Mouse (Mus musculus): ENCODE data around the gene Mok. TPM values are rescaled to one million over a fixed set of nuclear protein-coding genes. Genes with fewer than 3 reads are reported as not detected.

The Mok gene
- polyA plus RNA-seq, 1 experiment from 2014 or later: 0.27 TPM

DNA sequence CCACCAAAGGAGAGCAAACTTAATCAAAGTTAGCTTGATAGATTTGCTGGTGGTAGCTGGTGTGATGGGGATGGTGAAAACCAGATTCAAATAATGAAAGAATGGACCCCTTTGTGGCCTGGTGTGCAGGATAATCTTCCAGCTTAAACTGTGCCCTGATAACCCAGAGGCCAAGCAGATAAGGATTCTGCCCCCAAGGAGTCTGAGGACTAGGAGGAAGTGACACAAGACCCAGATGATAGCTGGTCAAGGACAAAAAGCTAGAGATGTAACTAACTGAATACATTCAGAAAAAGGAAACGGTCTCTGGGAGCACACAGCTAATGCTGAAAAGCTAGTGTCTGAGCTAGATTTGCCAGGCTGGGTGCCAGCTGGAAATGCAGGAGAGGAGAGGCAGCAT is 11.2 kb upstream of the Mok start:
- H3K9ac ChIP-seq (ENCODE audit: low read depth, low read length): no peak overlapping the region
- H3K9me3 ChIP-seq (replicated peaks; ENCODE audit: control insufficient read depth, low read length): no peaks in the 10 kb centered on the region
- ATAC-seq (ENCODE audit: low read depth): no peak
- H3K27me3 ChIP-seq (ENCODE audit: control insufficient read depth, insufficient read depth, low read depth, low read length): no peaks in the 10 kb centered on the region
- peaks cover 27% of the 10 kb centered on the region for H3K4me1 ChIP-seq (ENCODE audit: control insufficient read depth, low read depth, low read length)
- H3K27ac ChIP-seq (ENCODE audit: low read length): no peak overlapping the region
- WGBS (ENCODE audit: insufficient replicate concordance): 22% methylated on average over 1 of the region's 1 CpGs
- H3K36me3 ChIP-seq (ENCODE audit: control insufficient read depth, insufficient read depth): no peaks in the 10 kb centered on the region
- no peak overlapping the region for H3K4me3 ChIP-seq (ENCODE audit: low read depth, low read length)
- H3K4me2 ChIP-seq (ENCODE audit: low read depth, low read length): peak overlapping the region; percentile 84

GRCm38 (mm10) chr12:110851414-110851813 is 10.7 kb upstream of the Mok start:
- Histone ChIP-seq H3K4me3 (ENCODE audit: low read depth, low read length) (peak overlapping the region; percentile 84), H3K36me3 (ENCODE audit: control insufficient read depth, insufficient read depth) (no peaks in the 10 kb centered on the region), H3K4me1 (ENCODE audit: control insufficient read depth, low read depth, low read length) (peaks cover 26% of the 10 kb centered on the region), H3K27me3 (ENCODE audit: control insufficient read depth, insufficient read depth, low read depth, low read length) (no peaks in the 10 kb centered on the region), H3K9ac (ENCODE audit: low read depth, low read length) (peak overlapping the region; percentile 80), H3K9me3 (replicated peaks; ENCODE audit: control insufficient read depth, low read length) (no peaks in the 10 kb centered on the region), H3K27ac (ENCODE audit: low read length) (peak overlapping the region; percentile 77; the same call in 1 of the 2 replicates), H3K4me2 (ENCODE audit: low read depth, low read length) (peak overlapping the region; percentile 84)
- WGBS (ENCODE audit: insufficient replicate concordance): 6% methylated on average over 12 of the region's 12 CpGs
- ATAC-seq (ENCODE audit: low read depth): peak; percentile 60

- peak overlapping the region; percentile 84 for H3K4me2 ChIP-seq (ENCODE audit: low read depth, low read length)
- H3K27me3 ChIP-seq (ENCODE audit: control insufficient read depth, insufficient read depth, low read depth, low read length): no peaks in the 10 kb centered on the region
- peak overlapping the region; percentile 77 for H3K27ac ChIP-seq (ENCODE audit: low read length)
- no peaks in the 10 kb centered on the region for H3K36me3 ChIP-seq (ENCODE audit: control insufficient read depth, insufficient read depth)
- 11% methylated on average over 9 of the region's 9 CpGs for WGBS (ENCODE audit: insufficient replicate concordance)
- peak overlapping the region; percentile 84 for H3K4me3 ChIP-seq (ENCODE audit: low read depth, low read length)
- ATAC-seq (ENCODE audit: low read depth): peak; percentile 3; the same call in 1 of the 2 replicates
- H3K9me3 ChIP-seq (replicated peaks; ENCODE audit: control insufficient read depth, low read length): no peaks in the 10 kb centered on the region
- H3K9ac ChIP-seq (ENCODE audit: low read depth, low read length): peak overlapping the region; percentile 80
- peaks cover 30% of the 10 kb centered on the region for H3K4me1 ChIP-seq (ENCODE audit: control insufficient read depth, low read depth, low read length)
Measured at GRCm38 (mm10) chr12:110850929-110851256, 10.2 kb upstream of the Mok start.

DNA sequence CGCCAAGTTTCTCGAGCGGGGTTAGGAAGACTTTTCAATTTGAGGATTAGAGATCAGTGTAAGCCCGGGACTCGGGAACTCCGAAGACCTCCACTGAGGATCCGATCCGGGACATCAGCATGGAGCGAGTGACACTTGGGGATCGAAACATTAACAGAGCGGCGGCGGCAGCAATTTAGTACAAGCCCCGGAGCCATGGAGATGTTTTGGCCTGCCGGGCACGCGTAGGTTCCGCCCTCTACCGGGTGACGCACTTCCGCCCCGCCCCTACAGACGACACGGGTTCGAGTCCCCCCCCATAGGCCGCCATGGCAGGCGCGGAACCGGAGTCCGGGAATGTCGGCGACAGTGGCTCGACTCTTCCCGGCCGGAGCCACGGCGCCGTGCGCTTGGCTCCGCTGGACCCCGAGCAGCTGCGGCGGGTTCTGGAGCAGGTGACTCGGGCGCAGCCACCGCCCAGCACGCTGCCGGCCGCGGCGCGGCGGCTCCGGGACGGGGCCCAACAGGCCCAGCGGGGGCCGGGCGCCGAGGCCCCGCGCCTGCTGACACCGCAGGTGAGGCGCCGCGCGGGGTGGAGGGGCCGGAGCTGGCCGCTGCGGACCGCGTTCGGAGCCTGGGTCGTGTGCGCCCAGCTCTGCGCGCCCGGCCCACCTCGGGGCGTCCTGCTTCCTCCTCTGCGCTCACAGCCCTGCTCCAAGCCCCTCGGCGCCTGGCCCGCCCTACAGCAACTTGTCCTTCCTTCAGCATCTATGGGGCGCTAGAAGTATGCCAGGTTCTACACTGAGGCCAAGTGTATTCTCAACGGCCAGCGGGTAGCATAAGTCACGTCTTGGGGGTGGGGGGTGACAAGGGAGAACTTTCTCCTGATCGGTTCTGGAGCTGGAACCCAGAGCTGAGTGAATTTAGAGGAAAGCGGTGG is 9.5 kb upstream of the Mok start, which contains the start of gene Zfp839:
Zfp839 (plus strand) TSS at position 244 of the 919 bp plus-strand sequence.
- under 1% methylated on average over 76 of the region's 89 CpGs for WGBS (ENCODE audit: insufficient replicate concordance)
- Histone ChIP-seq H3K36me3 (ENCODE audit: control insufficient read depth, insufficient read depth) (no peaks in the 10 kb centered on the region), H3K4me3 (ENCODE audit: low read depth, low read length) (peak within 1 kb of the TSS; percentile 84), H3K27ac (ENCODE audit: low read length) (peak within 1 kb of the TSS; percentile 77), H3K4me2 (ENCODE audit: low read depth, low read length) (peak within 1 kb of the TSS; percentile 84), H3K9me3 (replicated peaks; ENCODE audit: control insufficient read depth, low read length) (no peaks in the 10 kb centered on the region), H3K27me3 (ENCODE audit: control insufficient read depth, insufficient read depth, low read depth, low read length) (no peaks in the 10 kb centered on the region), H3K4me1 (ENCODE audit: control insufficient read depth, low read depth, low read length) (peaks cover 31% of the 10 kb centered on the region), H3K9ac (ENCODE audit: low read depth, low read length) (peak within 1 kb of the TSS; percentile 80)
- ATAC-seq (ENCODE audit: low read depth): peak; percentile 53

DNA sequence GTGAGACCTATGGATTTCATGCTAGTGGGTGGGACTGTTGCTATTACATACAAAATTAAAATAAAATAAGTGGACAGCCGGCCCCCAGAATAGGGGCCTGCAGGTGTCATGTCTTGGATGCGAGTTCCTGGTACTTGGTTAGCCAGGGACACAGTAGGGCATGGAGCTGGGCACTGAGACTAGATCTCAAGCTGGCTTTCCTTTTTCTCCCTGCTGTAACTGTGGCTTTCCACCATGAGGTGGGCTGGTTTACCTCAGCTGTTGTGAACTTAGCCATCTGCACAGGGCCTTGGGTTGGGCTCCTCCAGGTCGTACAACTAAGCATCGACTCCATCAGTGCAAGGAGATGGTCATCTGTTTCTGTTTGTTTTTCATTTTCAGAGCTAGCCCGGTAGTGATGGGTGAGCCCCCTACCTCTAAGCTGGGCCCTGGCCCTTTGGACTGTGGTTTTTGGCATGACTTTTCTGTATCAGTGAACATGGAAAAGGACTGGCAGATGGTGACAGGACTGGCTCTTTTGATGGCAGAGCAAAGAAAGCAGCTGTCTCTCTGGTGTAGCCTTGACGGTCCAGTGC is 5.5 kb upstream of the Mok start:
- Histone ChIP-seq H3K27ac (ENCODE audit: low read length) (no peak overlapping the region), H3K27me3 (ENCODE audit: control insufficient read depth, insufficient read depth, low read depth, low read length) (no peaks in the 10 kb centered on the region), H3K9ac (ENCODE audit: low read depth, low read length) (peak overlapping the region; percentile 54), H3K4me2 (ENCODE audit: low read depth, low read length) (peak overlapping the region; percentile 87), H3K4me1 (ENCODE audit: control insufficient read depth, low read depth, low read length) (peaks cover 33% of the 10 kb centered on the region), H3K36me3 (ENCODE audit: control insufficient read depth, insufficient read depth) (no peaks in the 10 kb centered on the region), H3K4me3 (ENCODE audit: low read depth, low read length) (peak overlapping the region; percentile 70), H3K9me3 (replicated peaks; ENCODE audit: control insufficient read depth, low read length) (no peaks in the 10 kb centered on the region)
- WGBS (ENCODE audit: insufficient replicate concordance): 71% methylated on average over 6 of the region's 6 CpGs
- ATAC-seq (ENCODE audit: low read depth): no peak

GRCm38 (mm10) chr12:110845131-110845880 is 4.6 kb upstream of the Mok start:
- H3K4me2 ChIP-seq (ENCODE audit: low read depth, low read length): peak overlapping the region; percentile 87
- peak overlapping the region; percentile 70 for H3K4me3 ChIP-seq (ENCODE audit: low read depth, low read length)
- no peaks in the 10 kb centered on the region for H3K27me3 ChIP-seq (ENCODE audit: control insufficient read depth, insufficient read depth, low read depth, low read length)
- no peaks in the 10 kb centered on the region for H3K9me3 ChIP-seq (replicated peaks; ENCODE audit: control insufficient read depth, low read length)
- H3K27ac ChIP-seq (ENCODE audit: low read length): peak overlapping the region; percentile 69
- ATAC-seq (ENCODE audit: low read depth): peak; percentile 91
- H3K4me1 ChIP-seq (ENCODE audit: control insufficient read depth, low read depth, low read length): peaks cover 27% of the 10 kb centered on the region
- peak overlapping the region; percentile 62 for H3K9ac ChIP-seq (ENCODE audit: low read depth, low read length)
- WGBS (ENCODE audit: insufficient replicate concordance): under 1% methylated on average over 36 of the region's 36 CpGs
- H3K36me3 ChIP-seq (ENCODE audit: control insufficient read depth, insufficient read depth): no peaks in the 10 kb centered on the region

DNA sequence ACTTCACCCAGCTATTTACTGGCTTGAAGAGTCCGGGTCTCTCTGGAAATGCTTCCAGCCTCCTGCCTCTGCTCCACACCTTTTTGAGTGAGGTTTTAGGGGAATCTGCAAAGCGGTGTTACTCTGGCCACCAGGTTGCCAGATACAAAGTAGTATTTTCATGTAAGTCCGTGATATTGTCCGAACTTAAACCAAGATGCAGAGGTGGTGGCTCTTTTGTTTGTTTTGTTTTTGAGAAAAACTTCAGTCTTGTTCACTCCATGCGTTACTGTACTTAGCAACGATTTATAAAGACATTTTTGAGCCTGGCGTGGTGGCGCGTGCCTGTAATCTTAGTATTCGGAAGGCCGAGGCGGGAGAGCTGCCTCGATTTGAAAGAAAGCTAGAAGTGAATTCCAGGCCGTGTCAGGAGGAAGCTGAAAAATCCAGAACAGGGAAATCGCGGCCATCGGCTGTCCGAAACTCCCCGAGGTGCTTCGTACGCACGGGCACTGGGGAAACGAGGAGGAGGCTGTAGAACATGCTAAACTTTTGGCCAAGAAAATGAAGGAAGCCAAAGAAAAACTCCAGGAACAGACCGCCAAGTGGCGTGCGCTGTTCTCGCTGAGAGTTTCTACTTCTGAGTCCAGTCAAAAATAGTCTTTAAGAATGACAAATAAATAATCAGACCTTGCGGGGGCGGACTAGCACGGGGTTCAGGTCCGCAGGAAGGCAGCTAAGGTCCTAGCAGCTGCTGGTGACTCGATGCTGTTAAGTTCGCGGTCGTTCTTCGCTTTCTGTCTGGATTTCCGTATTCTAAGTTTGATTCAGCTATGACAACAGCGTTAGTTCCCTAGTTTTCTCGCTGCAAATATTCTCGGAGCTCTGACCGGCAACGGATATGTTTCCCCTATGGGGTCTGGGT is 3.7 kb upstream of the Mok start:
- ATAC-seq (ENCODE audit: low read depth): peak; percentile 28
- H3K4me2 ChIP-seq (ENCODE audit: low read depth, low read length): peak overlapping the region; percentile 87
- WGBS (ENCODE audit: insufficient replicate concordance): under 1% methylated on average over 42 of the region's 42 CpGs

More for the DNA sequence above, 3.7 kb upstream of the Mok start:
- Histone ChIP-seq H3K9ac (ENCODE audit: low read depth, low read length) (peak overlapping the region; percentile 62), H3K9me3 (replicated peaks; ENCODE audit: control insufficient read depth, low read length) (no peaks in the 10 kb centered on the region), H3K36me3 (ENCODE audit: control insufficient read depth, insufficient read depth) (no peaks in the 10 kb centered on the region), H3K27ac (ENCODE audit: low read length) (peak overlapping the region; percentile 69), H3K4me3 (ENCODE audit: low read depth, low read length) (peak overlapping the region; percentile 70), H3K4me1 (ENCODE audit: control insufficient read depth, low read depth, low read length) (peaks cover 27% of the 10 kb centered on the region), H3K27me3 (ENCODE audit: control insufficient read depth, insufficient read depth, low read depth, low read length) (peaks cover 4% of the 10 kb centered on the region)
